Mouse (Mus musculus) intestine, embryonic 15.5 days (tissue): Measurements from ENCODE around the gene Galr3. TPM values are rescaled to one million over a fixed set of nuclear protein-coding genes. Genes with fewer than 3 reads are reported as not detected.

ENCODE experiments used
- polyA plus RNA-seq: library from polyadenylated mRNA; unstranded; fragments of >200 nt; fragmentation: Nextera tagmentation; extraction: Ambion mirVana; gene quantifications from 2 replicates; pipeline ENCODE4 v1.2.1, GENCODE M21; 2015

Galr3 gene
- polyA plus RNA-seq, 1 experiment from 2014 or later: 1.8 TPM

Other genes with a start within 250 kb of the Galr3 start
- gene Card10, start 238.8 kb upstream of the Galr3 start, polyA plus RNA-seq: 6.9 and 7.3 TPM in 2 replicates
- 44.0 and 47.5 TPM in 2 replicates for gene Cdc42ep1, start 199.3 kb upstream of the Galr3 start, polyA plus RNA-seq
- 1,110 and 1,149 TPM in 2 replicates for gene Lgals2, start 186.4 kb upstream of the Galr3 start, polyA plus RNA-seq
- gene Gga1, start 164.7 kb upstream of the Galr3 start, polyA plus RNA-seq: 47.6 and 51.7 TPM in 2 replicates
- 0.23 and 0.42 TPM in 2 replicates for gene Gm49510, start 142.2 kb upstream of the Galr3 start, polyA plus RNA-seq
- gene Sh3bp1, start 142.1 kb upstream of the Galr3 start, polyA plus RNA-seq: 21.6 and 26.8 TPM in 2 replicates
- 11.0 TPM in 2 replicates for gene Pdxp, start 128.0 kb upstream of the Galr3 start, polyA plus RNA-seq
- gene Lgals1, start 115.2 kb upstream of the Galr3 start, polyA plus RNA-seq: 996 and 1,059 TPM in 2 replicates
- gene Nol12, start 107.0 kb upstream of the Galr3 start, polyA plus RNA-seq: 41.4 and 42.3 TPM in 2 replicates
- gene Triobp, start 94.2 kb upstream of the Galr3 start, polyA plus RNA-seq: 51.5 and 53.1 TPM in 2 replicates
- gene H1f0, start 13.4 kb upstream of the Galr3 start, polyA plus RNA-seq: 441 and 523 TPM in 2 replicates
- 53.5 and 56.2 TPM in 2 replicates for gene Ankrd54, start 21.0 kb downstream of the Galr3 start, polyA plus RNA-seq
- 229 and 241 TPM in 2 replicates for gene Eif3l, start 33.3 kb downstream of the Galr3 start, polyA plus RNA-seq
- gene Micall1, start 67.0 kb downstream of the Galr3 start, polyA plus RNA-seq: 8.3 TPM in 2 replicates
- 311 and 328 TPM in 2 replicates for gene Polr2f, start 99.1 kb downstream of the Galr3 start, polyA plus RNA-seq
- 4.5 and 5.7 TPM in 2 replicates for gene 1700088E04Rik, start 99.4 kb downstream of the Galr3 start, polyA plus RNA-seq
- gene Sox10, start 123.4 kb downstream of the Galr3 start, polyA plus RNA-seq: 7.9 and 8.2 TPM in 2 replicates
- 44.2 and 50.1 TPM in 2 replicates for gene Pick1, start 187.3 kb downstream of the Galr3 start, polyA plus RNA-seq
- gene Gm49486, start 187.5 kb downstream of the Galr3 start, polyA plus RNA-seq: 0.27 and 0.35 TPM in 2 replicates
- 0.16 TPM in 1 of 2 replicates, not detected in the other for gene Slc16a8, start 212.9 kb downstream of the Galr3 start, polyA plus RNA-seq
- 12.3 and 14.7 TPM in 2 replicates for gene Baiap2l2, start 243.7 kb downstream of the Galr3 start, polyA plus RNA-seq